Mouse (Mus musculus) gastrocnemius, postnatal 10 days (tissue): ENCODE measurements around the gene Grin2c. TPM values are rescaled to one million over a fixed set of nuclear protein-coding genes. Genes with fewer than 3 reads are reported as not detected.

Experiments used
- DNase-seq: peaks from one replicate; pipeline ENCODE4 v3.0.0; 2021; ENCODE audit warnings: mixed read lengths
- long read RNA-seq, 2 experiments: library from polyadenylated mRNA; stranded (forward); transcript quantifications; one replicate each; pipeline ENCODE4 v2.0.0; 2021
- total RNA-seq, 2 experiments: library from RNA; stranded (reverse); gene quantifications; 2 replicates each; pipeline ENCODE4 v1.2.3; 2021

Gene Grin2c
- under 1 TPM; 0.05 to 0.16 TPM for total RNA-seq
- long read RNA-seq, experiment 1: 0 reads
- long read RNA-seq, experiment 2: 0 reads

DNA sequence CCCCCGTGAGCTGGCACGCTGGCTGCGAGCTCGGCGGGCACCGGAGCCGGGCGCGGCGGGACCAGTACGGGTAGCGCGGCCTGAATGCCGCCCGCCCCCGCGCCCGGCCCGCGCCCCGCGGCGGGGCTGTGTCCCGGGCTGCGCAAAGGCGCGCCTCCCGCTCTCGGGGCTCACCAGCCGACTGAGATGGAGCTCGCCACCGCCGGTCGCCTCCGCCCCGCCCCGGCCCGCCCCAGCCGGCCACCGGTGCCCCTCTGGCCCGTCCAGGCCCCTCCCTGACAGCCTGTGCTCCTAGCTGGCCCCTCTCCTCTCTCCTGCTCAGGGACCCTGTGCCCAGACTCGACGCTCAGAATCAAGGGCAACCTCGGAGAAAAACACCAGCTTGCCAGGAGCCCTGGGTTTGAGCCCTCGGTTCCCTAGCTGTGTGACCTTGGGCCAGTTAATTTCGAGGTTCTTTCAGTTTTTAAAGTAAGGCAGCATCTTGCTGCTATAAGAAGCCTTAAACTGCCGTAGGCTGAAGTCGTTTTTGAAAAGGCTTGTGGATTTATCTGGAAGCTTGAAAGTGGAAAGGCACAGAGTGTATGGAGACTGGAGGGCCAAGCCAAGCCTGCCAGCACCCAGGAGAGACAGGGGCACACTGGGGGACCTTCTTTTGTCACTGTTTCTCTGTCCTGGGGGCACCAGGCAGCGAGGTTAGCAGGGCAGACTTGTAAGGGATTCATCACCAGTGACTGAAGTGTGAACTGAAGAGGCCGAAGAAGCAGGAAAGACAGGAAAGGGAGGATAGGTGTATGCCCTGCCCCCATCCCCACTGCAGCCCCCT is at the start of gene Grin2c:
Gene Grin2c, minus strand, starts transcription at position 183 of the 823 bp plus-strand sequence.
- DNase-seq: no peak

DNA sequence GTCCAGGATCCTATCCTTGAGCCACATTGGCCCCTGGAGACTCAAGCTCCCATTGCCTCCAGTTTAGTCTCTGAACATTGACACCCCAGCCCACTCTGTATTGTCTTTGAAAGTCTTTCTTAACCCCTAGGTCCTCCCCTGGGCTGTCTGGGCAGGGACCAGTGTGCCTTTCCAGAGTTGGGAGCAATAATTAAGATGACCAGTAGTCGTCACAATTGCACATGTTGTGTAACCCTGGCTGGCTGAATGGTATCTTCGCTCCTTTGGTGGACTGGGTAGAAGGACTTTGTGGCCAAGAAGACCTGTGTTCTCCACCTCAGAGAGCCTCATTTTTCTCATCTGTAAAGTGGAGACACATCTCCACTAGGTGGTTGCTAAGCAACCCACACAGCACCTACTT is 47.2 kb upstream of the Grin2c start:
- no peak for DNase-seq

DNA sequence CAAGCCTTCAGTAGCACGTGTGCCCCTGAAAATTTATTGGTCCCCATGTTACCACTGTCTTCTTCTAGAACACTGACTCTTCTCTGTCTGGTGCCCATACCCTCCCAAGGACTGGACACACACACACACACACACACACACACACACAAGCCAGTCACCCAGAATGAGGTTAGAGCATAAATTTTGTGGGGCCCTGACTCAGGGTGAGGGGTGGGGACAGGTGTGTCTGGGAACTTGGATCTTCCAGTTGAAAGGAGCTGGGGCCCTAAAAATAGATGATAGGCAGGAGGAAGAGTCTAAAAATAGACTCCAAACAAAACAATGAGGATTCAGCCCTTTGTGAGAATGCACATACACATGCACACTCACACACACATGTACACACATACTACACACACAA is 41.7 kb upstream of the Grin2c start:
- no peak for DNase-seq

DNA sequence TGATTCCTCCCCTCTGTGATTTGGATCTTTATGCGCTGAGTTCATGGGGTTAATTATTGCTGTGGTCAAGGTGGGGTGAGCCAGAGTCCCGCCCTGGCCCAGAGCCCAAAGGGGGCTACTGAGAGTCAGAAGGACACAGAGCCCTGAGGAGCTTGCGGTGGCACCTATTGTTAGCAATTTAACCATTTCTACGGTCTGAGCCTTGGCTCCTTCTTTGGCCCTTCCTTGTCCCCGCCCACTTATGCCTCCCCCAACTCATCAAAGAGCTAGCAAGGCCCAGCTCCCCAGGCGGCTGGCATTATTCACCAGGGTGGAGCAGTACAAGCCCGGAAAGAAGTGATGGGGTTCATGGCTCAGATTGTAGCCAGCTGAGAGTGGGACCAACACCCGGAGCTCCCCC is 39.8 kb upstream of the Grin2c start, which contains the start of gene Otop2:
Gene Otop2, plus strand, starts transcription at position 301 of the 400 bp plus-strand sequence.
- no peak for DNase-seq

DNA sequence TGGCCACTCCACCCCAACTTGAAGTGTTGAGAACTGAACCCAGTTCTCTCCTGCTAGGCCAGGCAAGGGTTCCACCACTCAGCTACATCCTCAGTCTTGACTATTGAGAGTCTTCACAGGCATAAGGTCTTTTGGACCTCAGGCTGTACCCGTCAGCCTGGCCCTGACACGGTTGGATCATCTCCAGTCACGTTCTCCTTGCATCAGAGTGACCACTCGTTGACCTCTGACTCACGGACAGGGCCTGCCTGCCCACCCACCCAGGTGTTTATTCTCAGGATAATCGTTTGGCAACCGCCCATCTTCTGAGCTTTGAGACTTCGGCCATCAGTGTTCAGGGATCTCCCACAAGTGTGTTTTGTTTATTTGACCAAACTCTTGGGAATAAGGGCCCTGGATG is 36.1 kb upstream of the Grin2c start:
- DNase-seq: no peak

DNA sequence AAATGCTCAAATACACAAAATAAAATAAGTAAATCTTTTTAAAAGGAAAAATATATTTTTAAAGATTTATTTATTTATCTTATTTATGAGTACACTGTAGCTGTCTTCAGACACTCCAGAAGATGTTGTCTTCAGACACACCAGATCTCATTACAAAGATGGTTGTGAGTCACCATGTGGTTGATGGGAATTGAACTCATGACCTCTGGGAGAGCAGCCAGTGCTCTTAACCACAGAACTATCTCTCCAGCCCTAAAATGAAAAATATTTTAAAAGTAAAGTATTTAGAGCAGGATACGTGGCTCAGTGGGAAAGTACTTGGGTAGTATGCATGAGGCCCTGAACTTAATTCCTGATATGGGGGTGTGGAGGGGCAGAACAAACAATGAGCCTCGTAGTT is 34.3 kb upstream of the Grin2c start:
- no peak for DNase-seq

DNA sequence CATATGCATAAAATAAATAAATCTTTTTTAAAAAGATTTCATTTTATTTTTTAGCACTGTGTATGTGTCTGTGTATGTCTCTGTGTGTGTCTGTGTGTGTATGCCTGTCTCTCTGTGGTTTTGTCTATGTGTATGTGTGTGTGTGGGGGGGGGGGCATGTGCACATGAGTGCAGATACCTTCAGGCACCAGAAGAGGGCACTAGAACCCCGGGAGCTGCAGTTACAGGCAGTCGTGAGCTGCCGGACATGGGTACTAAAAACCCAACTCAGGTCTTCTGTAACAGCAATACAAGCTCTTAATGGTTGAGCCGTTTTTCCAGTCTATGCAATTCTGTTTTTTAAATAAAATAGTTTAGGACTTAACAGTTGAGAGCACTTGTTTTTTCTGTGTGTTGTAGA is 33.7 kb upstream of the Grin2c start:
- DNase-seq: no peak

DNA sequence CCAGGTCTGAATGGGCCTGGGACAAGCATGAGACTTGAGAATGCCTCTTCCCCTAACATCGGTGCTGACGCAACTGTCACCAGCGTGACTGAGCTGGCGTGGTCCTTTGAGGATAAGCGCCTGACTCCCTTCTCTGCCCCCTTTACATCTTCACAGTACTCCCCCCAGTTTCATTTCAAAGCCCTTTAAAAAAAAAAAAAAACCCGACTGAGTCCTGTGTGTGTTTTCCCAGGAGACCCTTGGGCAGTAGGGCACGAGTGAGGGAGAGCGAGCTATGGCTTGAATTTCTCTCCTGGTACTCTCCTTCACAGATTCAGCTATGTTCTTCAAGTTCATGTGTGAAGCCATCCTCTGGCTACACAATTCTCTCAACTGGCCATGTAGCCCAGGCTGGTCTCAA is 31.1 kb upstream of the Grin2c start:
- no peak for DNase-seq

DNA sequence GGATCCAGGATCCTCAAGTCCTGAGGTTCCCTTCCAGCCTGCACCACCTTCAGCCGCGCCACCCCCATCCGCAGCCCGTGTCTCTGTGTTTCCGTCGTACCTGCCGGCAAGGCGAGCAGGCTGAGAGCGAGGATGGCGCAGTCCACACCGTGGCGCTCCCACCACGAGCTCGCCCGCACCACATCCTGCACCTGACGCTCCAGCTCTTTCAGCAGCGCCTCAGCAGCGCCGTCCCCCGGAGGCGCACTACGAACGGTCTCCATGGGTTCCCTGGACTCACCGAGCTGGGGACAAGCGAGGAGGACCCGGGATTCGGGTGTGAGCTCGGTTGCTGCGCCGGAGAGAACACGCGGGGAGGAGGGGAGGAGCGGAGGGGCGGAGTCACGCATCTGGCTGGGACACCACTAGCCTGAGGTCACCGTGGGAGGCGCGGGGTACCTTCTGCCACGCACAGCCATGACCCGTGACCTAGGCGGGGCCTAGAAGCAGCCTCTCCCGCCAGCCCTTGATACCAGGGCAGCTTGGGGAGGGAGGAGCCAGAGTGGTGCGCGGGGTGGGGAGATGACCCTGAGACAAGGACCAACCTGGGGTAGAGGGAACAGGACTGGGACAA is 30.3 kb upstream of the Grin2c start, which contains the start of gene Fads6:
Gene Fads6, minus strand, starts transcription at position 450 of the 613 bp plus-strand sequence.
- peak; percentile 32 for DNase-seq

DNA sequence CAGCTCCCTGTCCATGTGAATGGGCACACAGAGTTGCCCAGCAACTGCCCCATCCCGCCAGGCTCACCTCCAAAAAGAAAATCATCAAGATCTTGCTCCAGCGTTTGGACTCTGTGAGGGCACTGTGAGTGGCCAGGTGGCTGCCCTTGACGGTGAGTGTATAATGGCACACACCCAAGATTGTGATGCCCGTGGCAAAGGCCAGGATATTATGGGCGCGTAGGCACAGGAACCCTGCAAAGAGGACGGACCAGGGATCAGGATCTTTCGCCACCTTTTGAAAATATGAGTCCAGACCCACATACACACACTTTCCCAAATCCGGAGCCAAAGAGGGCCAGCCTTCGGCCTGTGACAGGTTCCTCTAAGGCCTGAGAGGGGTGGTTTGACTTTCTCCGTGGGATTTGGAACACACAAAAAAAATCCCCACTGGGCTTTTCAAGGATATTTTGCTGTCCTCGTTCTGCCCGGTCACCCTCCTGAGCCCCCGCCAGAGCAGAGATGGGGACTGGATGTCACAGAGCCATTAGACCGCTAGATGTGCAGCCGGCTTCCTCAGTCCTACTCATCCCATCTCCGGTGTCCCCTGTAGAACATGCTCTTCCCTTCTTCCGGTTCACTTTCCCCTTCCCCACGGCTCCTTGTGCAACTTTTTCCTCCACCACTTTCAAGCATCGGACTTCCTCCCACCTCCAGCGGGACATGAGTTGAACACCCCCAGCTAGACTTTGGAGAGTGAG is 29.6 kb upstream of the Grin2c start:
- DNase-seq: no peak

DNA sequence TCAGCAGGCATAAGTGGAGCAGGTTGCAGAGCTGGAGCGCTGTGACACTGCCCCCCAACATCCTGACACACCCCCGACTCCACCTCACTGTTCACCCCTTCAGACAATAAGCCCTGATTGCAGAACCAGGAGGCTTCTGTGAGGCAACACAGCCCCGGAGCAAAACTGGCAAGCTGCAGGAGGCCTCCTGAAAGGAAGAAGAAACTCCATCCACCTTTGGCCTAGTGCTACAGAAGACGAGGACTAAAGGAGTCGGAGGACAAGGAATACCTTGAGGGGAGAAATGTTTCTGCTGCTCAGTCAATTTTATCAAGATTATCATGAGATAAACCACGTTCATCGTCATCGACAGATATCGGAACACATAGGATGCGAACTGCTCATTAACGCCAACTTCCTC is 28.9 kb upstream of the Grin2c start:
- no peak for DNase-seq

DNA sequence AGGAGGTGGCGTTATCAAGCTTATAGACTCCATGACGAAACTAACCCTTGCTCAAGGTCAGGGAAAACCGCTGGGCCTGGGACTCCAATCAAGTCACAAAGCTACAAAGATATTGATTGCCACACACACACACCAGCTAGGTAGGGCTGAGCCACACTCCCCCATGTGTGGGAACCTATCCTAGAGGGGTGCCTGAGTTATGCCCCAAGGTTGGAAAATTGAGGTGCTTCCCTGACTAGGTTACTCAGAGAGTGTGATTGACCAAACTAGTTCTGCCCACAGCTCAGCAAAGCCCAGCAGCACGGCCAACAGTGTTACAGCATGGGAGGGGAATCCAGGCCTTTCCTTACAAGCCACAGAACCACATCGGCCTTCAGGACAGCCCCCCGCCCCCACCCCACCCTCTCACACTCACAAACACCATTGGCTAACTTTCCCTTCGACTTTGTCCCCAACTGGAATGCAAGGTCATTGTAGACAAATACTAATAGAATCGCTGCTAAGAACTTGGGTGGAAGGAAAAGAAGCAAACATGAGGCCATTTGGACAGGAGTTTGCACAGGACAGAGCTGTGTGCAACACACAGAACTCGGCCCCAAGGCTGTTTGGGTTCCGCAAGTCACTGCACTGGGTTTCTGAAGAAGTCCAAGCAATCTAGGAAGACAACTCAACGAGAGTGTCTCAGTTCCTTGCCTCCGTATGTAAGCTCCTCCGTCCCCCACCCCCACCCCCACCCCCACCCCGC is 25.8 kb upstream of the Grin2c start:
- no peak for DNase-seq

DNA sequence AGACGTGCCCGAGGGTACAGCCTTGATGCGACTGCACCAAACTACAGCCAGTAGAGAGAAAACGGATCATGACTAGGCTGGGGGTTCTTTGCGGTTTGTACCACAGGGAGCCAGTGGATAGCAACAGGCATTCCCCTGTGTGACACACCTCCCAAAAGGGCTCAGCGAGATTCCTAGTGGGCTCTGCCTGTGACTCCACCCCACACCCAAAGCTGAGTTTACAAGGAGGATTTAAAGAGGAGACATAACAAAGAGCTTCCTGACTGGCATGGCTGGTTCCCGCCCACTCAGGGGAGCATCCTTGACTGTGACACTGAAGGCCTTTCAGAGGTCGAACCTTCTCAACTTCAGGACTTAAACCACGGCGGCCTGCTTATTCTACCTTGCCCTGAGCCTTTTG is 24.5 kb upstream of the Grin2c start:
- DNase-seq: no peak

DNA sequence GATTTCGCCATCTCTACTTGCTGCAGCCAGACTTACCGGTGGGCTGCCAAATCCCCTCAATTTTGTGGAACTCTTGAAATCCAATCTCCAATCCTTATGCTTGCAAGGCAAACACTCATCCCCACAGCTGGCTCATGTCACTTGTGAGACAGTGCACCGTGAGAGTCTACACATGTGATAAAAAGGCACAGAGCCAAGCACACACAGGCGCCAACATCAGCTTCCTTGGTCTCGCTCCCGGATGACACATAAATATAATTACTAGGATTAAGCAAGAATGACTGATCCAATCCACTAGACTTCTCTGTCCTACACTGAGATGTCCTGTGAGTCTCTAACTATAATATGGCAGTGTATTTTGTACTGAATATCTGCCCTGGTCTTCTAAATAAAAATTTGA is 23.9 kb upstream of the Grin2c start:
- peak; percentile 54 for DNase-seq

DNA sequence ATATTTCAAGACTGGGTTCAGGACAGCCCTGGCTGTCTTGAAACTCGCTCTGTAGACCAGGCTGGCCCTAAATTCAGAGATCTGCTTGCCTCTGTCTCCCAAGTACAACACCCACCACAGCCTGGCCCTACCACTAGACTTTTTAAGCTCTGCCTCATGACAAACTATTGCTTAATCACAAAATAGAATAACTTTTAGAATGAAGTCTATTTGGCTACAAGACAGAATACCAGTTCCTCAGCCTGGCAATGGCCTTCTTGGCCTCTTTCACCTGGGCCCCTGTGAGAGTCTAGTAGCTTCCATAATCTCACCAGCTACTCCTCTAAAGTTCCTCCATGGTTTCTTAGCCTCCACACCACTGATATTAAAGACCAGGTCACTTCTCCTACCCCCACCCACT is 23.3 kb upstream of the Grin2c start:
- no peak for DNase-seq

DNA sequence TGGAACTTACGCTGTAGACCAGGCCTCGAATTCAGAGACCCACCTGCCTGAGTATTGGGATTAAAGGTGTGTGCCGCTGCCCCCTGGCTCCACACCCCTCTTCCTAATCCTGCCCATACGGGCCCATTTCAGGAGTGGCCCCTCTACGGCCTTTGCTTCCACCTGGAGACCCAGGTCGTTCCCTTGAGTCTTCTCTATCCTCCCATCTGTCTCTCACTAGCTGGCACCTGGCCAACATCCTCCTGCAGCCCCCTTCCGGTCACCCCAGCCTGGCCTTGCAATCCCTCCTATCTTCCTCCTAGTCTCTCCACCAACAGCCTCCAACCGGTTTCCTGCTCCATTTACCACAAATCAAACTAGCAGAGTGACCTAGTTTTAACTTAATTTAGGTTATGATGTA is 22.8 kb upstream of the Grin2c start:
- no peak for DNase-seq

DNA sequence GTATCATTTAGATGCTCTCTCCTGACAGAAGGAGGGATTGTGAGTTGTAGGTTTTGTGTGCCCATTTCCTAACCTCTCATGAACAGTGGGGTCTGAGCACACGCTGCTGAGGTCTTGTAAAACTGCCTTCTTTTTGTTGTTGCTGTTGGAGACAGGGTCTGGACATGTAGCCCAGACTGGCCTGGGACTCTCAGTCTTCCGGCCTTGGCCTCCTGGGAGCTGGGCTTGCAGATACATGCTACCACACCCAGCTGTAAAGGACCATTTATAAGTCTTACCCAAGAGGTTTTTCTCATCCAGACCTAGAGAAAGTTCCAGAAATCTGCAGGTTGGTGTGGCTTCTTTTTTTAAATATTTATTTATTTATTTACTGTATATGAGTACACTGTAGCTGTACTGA is 21.3 kb upstream of the Grin2c start:
- DNase-seq: no peak

DNA sequence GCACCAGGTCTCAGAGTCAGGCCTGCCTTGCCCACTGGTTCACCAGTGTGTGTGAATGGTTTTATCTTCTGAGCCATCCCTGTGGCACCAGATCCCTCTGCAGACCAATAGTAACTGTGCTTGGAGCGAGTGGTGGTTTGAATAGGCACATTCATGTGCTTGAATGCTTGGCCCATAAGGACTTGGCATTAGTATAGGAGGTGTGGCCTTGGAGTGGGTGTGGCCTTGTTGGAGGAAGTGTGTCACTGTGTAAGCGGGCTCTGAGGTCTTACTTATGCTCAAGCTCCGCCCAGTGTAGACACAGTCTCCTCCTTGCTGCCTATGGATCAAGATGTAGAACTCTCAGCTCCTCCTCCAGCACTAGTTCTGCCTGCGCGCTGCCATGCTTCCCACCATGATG is 20.3 kb upstream of the Grin2c start:
- no peak for DNase-seq

DNA sequence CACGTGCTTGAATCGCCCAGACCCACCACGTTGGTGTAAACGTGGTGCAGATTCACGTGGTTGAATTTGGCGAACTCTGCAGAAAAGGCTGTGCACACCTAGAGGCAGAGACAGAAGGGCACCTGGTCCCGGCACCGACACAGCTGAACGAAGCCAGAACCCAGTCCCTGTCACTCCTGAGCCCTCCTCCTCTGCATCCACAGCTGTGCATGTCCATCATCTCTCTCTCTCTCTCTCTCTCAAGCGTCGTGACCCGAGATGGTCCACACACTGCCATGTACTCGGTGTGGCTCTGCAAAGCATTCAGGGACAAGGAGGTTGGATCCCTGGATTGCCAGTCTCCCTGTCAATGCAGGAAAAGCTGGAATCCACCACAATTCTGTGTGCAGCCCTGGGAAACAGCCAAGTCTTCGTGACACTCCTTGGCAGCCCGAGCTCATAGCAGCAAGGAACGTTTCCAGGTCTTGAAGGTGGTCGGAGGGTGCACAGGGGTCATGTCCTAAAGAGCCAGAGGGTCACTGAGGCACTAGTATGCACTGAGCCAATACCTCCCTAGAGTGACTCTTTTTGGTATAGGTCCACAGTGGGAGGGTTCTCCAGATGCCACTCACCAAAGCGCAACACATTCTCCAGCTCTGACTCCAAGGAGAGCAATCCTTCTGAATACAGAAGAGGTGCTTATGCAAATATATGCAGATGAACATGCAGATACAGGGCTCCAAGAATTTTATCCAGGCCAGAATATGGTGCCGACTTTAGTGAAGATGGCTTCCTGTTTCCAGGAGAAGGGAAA is 19.4 kb upstream of the Grin2c start:
- no peak for DNase-seq

DNA sequence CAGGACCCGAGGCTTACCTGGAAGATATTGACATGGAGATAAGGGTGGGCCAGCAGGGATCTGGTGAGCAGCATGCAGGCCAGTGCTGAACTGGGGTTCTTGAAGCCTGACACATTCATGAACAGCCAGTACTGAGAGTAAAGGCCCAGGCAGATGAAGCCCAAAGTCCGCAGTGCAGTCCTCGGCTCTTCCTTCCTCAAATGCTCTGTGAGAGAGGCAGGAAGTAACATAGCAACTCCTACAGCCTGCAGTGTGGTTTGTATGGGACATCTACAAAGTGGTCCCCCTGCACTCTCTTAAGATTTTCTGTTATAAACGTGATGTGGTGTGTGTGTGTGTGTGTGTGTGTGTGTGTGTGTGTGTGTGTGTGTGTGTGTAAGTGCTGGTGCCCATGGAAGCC is 18.2 kb upstream of the Grin2c start:
- DNase-seq: no peak

DNA sequence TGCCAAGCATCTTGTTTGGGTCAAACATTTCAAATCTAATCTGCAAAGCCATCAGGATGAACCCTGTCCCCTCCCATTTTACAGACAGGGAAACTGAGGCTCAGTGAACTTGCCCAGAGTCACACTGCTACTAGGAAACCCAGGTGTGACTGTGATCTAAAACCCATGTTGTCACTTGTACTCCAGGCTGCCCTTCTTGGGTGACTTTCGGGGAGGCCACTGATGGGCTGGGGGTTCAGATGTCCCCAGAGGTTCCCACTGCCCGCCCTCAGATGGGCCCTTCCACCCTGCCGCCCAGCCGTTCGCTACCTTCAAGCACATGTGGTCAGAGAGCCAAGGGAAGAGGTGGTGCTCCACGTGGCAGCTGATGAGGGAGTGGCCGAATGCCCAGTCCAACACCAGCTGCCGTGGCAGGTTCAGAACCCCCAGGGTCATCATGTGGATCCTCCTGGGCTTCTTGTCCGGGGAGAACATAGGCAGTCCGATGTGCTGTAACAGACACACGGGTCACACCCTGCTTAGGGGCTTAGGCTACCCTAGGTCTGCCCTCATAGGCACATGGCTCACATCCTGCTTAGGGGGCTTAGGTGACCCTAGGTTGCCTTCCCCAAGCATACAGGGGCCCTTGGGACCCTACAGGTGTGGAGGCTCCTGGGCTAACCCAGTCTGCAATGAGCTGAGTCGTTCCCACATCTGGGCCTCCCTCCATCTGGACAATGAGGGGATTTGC is 17.0 kb upstream of the Grin2c start:
- no peak for DNase-seq
